Mouse (Mus musculus) left cerebral cortex, postnatal 10 days (tissue): ENCODE results near the gene Tsen54. TPM values are rescaled to one million over a fixed set of nuclear protein-coding genes. Genes with fewer than 3 reads are reported as not detected.

ENCODE experiments used
- DNase-seq, 2 experiments: peaks; one replicate each; pipeline ENCODE4 v3.0.0; 2021 to 2022; ENCODE audit warnings: low spot score in 2 of 2, mixed read lengths in 1 of 2; ENCODE audit errors: extremely low spot score in 1 of 2
- intact Hi-C: fragments of 180-260 bp; cut with DNase I; formaldehyde crosslinking; loops from one replicate; pipeline ENCODE4 v1.15.1; 2025
- total RNA-seq, 2 experiments: library from RNA; stranded (reverse); gene quantifications; 2 replicates each; pipeline ENCODE4 v1.2.3; 2021

Tsen54 gene
- total RNA-seq, 2 experiments from 2014 or later: 13.9 to 14.2 TPM

DNA sequence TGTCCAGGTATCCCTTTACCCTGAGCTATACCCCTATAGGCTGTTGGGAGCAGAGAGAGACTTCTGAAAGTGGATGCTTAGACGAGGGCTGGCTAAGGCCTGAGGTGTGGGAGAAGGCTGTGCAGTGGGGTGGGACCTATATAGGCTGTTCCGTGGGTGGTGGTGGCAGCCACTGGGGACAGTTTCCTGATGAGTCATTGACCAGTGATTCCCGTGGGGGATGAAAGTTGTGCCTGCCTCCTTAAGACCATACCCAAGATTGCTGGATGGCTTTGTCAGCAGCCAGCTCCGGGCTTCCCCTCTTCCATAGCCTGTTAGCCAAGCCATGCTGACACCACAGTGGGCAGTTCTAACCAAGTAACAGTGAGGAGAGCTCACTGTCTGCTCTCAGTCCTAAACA lies 6.5 kb downstream of the Tsen54 start:
- intact Hi-C loops: no loop called here
- DNase-seq: no peak

DNA sequence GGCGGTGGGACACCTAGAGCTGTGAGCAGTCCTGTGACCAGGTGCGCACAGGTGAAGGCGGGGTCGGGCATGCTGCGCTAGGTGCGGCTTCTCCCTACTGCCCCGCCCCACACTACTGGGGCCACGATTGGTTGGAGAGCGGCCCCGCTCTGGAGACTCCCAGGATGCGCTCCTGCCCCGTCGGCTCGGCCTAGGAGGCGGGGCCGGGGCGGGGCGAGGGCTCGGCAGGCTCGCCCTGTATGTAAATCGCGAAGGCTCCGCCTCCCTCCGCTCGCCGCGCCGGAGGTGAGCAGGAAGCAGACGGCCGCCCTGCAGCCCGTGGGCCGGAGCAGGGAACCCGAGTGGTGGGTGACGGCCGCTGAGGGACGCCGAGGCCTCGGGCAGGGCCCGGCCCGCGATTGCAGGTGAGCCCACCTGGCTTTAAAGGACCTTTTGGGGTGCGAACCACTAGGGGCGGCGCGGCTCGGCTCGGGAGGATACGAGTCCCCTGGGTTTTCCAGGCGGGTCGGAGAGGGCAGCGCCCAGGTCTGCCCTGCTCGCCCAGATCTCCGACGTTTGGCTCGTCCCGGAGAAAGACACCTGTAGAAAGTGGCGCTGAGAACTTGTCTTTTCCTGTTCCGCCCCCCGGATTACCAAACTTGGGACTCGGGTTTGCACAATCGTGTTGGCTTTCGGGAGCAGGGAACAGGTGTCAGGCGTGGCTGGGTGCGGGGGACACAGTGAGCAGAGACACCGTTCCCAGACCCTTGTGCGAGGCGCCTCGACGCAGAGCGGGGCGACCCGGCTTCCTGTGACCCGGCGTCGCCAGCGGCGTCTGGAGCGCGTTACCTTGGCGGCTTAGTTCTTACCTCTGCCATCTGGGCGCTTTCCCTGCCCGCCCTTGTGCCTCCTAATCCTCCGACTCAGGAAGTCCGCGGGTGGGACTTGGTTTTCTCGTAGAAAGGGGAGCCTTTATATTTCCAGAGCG lies 9.5 kb downstream of the Tsen54 start, which contains the start of gene Llgl2:
Llgl2 (plus strand) TSS at position 276 of the 967 bp plus-strand sequence.
- intact Hi-C loops: no loop called here
- DNase-seq: peak in 1 of 2 experiments; percentile 91

DNA sequence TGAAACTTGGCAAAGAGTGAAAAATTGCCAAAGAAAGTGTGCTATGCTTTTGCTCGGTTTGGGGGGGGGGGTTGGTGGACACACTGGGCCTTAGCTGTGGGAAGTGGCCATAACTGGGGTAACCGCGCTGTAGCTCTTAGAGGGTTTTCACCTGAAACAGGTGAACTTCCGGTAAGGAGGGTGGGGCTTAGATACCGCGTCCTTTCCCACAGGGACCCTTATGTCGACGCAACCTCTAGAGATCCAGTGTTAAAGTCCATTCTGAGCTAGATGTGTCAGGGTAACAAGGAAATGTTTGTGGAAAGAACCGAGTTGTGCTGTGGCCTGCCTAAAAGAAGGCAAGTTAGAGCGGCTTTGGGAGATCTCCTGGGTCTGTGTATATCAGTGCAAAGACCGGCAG lies 10.3 kb downstream of the Tsen54 start:
- intact Hi-C loops: no loop called here
- DNase-seq: no peak

DNA sequence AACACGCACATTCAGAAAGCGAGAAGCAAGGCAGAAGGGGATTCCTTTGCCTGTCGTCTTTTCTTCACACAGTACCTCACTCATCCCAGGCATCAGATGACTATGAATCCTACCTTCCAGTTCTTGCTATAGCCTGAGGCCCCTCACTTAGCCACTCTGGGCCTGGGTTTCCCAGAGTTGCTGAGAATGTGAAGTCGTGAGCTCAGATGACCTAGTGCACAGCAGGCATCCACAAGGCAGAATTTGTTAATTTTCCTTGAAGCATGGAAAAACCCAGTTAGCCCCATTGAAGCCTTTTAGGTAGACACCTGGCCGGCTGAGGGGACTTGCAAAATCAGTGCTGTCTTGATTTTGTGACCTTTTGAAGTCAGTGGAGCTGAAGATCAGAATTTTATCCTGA lies 12.0 kb downstream of the Tsen54 start:
- no peak for DNase-seq
- intact Hi-C loops: no loop called here

DNA sequence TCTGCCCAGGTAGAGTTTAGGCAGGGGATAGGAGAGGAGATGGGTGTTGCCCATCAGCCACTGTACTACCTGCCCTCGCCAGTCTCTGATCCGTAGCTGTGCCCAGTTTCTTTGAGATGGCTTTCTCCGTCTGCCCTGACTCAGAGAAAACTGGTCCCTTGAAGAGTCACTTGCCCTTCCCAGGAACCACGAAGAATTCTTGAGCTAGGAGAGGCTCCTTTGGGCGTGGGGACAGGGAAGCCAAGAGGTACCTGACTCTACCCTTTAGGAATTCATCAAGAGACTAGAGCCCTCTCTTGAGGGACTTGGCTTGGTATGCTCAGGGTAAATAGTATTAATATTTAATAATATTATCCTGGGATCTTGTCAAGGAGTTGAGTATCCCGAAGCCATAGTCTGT lies 13.1 kb downstream of the Tsen54 start:
- no peak for DNase-seq
- intact Hi-C loops: no loop called here

DNA sequence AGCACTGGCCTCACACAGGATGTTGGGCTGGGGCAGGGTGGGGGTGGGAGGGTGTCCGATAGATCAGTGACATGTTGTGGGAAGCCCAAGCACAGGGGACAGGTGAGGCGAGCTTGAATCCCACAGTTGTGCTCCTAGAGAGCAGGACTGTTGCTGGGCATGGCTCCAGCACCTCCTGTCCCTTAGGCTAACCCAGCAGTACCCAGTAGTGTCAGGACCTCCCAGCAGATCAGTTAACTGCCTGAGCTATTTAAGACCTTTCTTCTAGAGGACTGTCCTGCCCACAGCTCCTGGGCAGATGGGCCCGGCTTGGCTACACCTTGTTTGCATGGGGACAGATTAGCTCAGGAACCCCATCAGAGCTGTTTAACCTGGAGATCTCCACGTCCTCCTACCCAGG lies 14.5 kb downstream of the Tsen54 start:
- intact Hi-C loops: no loop called here
- DNase-seq: no peak

DNA sequence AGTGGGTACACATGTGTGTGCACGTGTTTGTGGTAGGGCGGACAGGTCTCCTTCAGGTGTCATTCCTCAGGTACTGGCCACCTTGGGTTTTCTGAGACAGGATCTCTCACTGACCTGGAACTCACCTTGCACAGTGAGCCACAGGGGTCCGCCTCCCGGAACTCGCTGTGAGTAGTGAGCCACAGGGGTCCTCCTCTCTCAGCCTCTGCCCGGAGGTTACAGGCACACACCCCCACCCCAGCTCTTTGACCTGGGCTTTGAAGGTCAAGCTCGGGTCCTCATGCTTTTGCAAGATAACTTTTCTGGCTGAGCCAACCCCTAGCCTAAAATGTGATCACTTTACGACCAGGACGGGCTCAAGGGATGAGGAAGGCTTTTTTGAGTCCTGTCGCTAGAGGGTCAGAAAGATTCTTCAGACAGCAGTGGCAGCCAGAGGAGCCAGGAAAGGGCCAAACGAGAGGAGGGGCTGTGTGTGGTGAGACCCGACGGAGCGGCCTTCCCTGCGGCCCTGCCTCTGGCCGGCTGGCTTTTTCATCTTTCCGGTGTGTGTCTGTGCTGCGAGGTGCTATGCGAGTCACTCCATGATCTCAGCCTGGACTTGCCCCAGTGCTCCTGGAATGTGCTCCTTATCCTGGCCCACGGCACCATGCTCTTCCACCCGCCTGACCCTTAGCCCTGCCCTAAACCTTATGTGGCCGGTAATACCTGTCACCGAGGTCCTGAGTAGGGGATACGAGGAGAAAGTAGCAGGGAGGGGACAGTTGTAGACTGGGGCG lies 16.2 kb downstream of the Tsen54 start:
- intact Hi-C loops: no loop called here
- no peak for DNase-seq

DNA sequence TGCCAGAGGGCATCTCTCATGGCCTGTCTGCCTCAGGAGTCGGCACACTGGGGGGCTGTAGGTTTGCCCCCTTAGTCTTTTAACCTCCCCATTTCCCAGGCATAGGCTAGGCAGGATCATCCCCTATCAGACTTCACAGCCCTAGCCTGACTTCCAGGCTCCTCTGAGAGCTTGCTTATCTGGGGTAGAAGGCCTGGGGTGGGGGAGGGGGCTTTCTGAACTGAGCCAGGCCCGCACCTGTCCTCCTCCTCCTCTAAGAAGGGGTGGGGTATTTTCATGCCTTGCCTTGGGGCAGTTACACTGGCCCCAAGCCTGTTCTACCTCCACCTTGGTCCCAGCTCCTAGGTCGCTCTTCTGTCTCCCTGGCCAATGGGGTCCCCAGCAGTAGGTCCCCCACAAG lies 17.0 kb downstream of the Tsen54 start:
- intact Hi-C loops: no loop called here
- no peak for DNase-seq

DNA sequence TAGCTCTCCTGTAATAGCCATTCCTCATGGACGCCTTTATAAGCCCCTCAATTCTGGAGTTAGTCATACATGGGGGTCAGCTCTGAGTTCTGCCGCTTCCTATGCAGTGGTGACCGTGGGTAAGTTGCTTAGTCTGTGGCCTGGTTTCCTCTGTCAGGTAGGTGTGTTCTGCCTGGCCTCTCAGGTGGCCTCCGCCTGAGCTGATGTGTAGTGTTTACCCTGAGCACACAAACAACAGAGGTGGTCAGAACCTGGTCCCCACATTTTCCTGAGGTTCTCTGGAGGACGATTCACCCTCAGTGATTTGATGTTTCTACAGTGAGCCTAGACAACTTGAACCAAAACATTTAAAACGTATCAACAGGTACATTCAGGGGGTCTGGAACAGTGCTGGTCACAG lies 17.5 kb downstream of the Tsen54 start:
- DNase-seq: no peak
- intact Hi-C loops: no loop called here

DNA sequence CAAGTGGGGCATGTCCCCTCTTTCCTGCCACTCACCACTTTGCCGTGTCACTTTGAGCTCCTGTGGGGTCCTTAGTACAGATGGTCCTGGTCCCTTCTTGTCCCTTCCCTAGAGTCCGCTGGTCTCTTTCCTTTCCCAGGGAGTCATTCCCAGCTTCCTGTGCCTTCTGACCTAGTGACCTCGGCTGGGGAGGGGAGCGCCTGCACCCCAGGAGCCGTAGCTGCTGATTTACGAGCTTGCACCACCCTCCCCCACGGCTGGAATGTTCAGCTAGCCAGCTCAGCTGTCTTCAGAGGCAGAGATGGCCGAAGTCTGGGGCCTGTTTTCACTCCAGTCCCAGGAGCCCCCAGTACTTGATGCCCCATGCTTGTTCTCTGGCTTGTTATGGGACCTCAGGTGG lies 18.0 kb downstream of the Tsen54 start:
- intact Hi-C loops: no loop called here
- peak in 1 of 2 experiments; percentile 87 for DNase-seq

DNA sequence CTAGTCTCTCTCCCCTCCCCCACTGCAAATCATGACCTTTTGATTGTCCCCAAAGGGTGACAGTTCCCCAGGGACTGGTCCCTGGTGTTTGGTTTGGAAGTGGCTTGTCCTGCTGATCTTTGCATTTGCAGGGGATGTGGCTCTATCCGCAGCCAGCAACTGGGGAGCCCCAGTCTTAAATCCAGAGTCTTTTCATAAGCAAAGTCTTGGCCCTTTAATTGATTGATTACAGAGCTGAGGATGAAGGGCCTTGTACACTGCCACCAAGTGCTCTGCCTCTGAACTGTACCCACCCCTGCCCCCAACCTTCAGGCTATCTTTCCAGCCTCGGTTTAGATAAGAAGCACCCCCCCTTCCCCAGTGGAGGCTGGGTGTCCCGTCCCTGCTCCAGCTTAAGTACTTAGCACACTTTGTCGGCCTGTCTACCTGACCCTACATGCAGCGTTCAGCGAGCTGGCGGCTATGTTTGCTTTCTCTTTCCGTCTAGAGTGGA lies 18.5 kb downstream of the Tsen54 start:
- intact Hi-C loops: no loop called here
- no peak for DNase-seq

DNA sequence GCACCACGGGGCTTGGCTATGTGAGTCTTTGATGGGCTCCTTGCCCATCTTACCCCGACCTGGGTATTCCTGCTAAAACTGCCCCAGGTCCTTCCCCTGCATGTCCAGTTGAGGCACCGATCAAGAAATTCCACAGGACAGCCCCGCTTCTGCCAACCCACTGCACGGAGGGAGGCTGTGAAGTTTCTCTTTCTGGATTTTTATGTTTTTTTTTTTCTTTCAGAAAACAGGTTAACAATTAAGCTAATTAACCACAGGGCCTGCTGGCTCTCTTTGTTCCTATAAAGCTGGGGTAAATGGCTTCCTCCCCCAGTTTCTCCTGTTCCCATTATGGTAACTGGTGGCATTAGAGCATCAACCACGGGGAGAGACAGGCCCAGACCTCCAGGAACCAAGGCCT lies 19.5 kb downstream of the Tsen54 start:
- intact Hi-C loops: no loop called here
- DNase-seq: no peak

DNA sequence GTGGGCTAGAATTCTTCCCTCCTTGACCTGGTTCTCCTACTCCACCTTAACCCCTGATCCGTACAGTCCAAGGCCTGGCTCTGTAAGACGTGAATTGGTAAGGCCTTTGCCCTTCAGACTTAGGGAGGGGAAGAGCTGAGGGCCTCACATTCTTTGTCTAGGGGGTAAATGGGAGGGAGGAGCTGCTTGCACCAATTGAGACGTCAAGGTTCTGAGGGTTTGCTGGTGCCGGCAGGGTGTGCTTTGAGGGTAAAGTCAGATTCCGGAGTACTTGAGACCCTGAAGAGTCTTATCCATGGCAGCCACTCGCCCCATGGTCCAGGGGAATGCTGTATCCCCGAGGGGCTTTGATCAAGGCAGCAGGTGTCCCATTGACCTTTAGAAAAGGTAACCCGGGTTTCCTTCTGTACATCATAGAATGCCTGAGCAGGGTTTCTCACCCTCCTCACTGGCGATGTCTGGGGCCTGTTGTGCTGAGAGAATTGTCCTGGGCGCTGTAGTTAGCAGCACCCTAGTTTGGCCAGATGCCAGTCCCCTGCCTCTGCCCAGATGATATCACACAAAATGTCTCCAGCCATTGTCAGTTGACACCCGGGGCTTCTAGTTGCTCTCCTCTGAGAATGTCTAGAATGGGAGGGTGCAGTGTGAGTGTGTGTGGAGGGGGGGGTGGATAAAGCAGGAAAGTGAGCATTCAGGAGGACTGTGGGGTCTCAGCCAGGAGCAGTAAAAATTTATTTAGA lies 22.3 kb downstream of the Tsen54 start:
- DNase-seq: no peak
- intact Hi-C loops: no loop called here

DNA sequence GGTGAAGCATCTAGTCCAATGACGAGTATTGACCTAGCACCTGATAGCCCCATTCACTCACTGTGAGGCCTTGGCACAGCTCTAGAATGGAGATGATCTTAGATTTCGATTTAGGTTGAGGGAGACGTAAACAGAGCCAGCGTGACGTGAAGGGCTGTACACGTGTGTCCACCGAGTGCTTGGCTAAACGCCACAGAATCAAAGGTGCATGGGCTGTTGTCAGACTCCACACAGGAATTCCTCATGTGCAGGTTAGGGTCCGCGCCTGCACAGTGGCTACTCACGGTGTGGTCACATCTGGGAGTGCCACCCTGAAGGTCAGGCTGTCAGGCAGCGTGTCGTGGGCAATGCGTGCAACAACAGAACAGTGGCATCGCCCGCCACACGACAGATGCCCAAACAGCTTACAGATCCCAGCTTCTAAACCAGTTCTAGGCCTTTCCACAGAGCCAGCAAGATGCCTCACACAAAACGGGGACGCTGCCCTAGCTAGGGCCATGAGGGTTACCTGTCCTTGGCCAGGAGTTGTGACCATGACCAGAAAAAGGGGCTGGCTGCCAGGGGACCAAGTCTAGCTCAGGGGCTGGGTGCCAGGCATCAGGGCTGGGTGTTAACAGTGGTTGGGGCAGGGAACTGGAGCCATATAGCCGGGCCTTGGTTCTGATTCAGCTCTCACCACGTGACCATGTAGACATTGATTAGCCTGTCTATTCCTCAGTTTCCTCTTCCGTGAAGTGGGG lies 23.3 kb downstream of the Tsen54 start:
- intact Hi-C loops: no loop called here
- DNase-seq: no peak

DNA sequence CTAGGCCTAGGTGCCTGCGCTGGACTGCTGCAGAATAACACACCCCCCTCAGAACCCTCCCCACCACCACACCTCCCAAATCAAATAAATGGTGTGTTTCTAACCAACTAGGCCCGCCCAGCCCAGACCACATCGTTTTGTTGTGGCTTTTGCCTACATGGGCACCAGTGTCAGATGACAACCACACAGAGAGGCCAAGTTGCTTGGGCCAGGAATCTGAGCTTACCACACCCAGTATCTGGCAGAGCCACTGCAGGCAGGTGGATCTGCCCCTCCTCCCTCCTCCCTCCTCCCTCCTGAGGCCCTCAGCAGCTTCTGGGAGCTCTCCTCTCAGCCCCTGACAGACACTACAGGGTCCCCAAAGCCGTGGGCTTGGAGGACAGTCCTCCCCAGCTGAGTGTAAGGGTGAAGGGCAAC lies 24.4 kb downstream of the Tsen54 start:
- intact Hi-C loops: no loop called here

DNA sequence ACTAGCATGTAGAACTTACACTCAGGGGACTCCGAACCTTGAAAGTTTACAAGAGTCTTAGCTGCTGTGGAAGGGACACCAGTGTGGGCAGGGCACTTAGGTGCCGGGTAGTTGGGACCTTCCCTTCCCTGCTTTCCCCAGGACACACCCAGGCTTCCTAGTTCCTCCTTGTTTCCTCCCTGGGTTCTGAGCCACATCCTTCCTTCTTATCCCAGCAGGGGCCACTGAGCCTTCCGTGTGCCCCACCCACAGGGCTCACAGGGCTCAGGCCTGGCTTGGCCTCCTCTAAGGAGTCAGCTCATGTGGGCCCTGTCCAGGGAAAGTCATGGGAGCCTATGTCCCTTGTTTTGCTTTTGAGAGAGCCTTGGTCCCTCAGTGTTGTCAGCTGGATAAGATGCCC lies 25.2 kb downstream of the Tsen54 start:
- DNase-seq: no peak
- intact Hi-C loops: no loop called here

More for the DNA sequence above, 24.4 kb downstream of the Tsen54 start:
- no peak for DNase-seq

DNA sequence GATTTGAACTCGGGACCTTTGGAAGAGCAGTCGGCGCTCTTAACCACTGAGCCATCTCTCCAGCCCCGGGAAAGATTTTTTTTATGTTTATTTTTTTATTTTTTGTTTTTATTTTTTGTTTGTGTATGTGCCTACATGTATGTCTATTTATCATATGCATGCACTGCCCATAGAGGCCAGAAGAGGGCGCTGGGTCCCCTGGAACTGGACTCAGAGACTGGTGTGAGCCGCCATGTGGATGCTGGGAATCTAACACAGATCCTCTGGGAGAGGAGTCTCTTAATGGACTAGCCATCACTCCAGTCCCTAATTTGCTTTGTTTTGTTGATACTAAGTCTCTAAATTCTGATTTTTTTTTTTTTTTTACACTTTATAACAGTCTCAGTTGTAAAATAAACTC lies 26.5 kb downstream of the Tsen54 start:
- no peak for DNase-seq
- intact Hi-C loops: no loop called here

DNA sequence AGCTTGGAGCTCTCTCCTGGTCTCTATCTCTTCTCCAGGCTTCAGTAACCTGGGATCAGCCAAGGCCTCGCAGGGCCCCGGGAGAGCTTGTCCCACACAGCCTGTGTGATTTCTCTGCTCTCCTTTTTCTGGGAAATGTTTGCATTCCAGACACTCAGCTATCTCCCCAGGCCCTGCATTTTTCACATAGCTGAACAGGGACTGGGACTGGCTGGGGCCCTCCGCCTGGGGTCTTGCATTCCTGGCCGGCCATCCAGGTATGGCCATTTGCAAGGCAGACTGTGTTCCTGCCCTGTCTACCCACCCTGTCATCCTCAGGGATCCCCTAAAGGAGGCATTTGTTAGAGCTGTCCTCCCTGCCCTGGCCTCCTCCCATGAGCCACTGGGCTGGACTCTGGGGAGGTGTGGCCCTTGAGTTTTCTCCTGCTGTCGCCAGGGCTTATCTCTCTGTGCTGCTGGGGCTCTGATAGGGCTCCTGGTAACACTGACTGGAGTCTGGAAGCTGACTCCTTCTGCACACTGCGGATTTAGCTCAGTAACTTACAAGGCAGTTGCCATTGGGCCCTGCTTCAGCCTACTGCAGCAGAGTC lies 27.5 kb downstream of the Tsen54 start:
- DNase-seq: no peak
- intact Hi-C loops: no loop called here
